ENCODE assay signal across 10 mouse cellular contexts in genomic region chrX:53676943-53677342, GRCm38 (mm10). TPM values are rescaled to one million over a fixed set of nuclear protein-coding genes. Genes with fewer than 3 reads are reported as not detected.
A peak's percentile ranks its signal among the peaks of the same experiment; 100 is the strongest.
DNase-seq lines count a peak whose midpoint lies in the region; ATAC-seq and TF ChIP-seq lines count a peak whose summit lies in the region.
"Not testable (repeated sequence)": the region's sequence is repeated elsewhere in the genome, so short reads cannot be mapped to it uniquely, and the experiment has no call there.
"Had no signal": no experiment of that assay in that cellular context is flagged by ENCODE, and none has a peak within 500 bp of the region (broad histone marks: within the 10 kb centered on the region; RNA-seq: fewer than 3 reads in every experiment).

No protein-coding gene starts in this region.

- ATAC-seq in forebrain, postnatal 0 days = peak; percentile 51; the same call in 1 of the 2 replicates
- peak; percentile 73 for ATAC-seq in midbrain, embryonic 16.5 days

- TF ChIP-seq POLR2A in liver, adult 2 months (IDR thresholded peaks at IDR 0.05; ENCODE audit: extremely low read depth, insufficient read depth, low read length) = not testable (repeated sequence)

- 7% methylated on average over 1 of the region's 2 CpGs for WGBS in forebrain, postnatal 0 days
- WGBS in liver, adult 2 months = 29% methylated on average over 2 of the region's 2 CpGs
- WGBS in midbrain, embryonic 16.5 days = 32% methylated on average over 2 of the region's 2 CpGs

- peak; percentile 4 for DNase-seq in A20 (ENCODE audit: low read depth, low spot score)
- peak; percentile 52 for DNase-seq in cerebellum, adult 11 months
- not testable (repeated sequence) for DNase-seq in forebrain, postnatal 0 days; liver, adult 2 months (ENCODE audit: extremely low read depth, low read depth, low spot score)
- peak; percentile 51 to 76 for DNase-seq in heart, postnatal 10 days
- peak; percentile 54 to 86 for DNase-seq in kidney, postnatal 36 days
- peak; percentile 13 to 30 for DNase-seq in spleen, postnatal 14 days (ENCODE audit: low spot score in 2 of 2)

- H3K27me3 ChIP-seq in forebrain, postnatal 0 days (ENCODE audit: insufficient read depth, low read length); liver, adult 2 months (ENCODE audit: control insufficient read depth, insufficient read depth, low read length); midbrain, embryonic 16.5 days (ENCODE audit: control insufficient read depth, insufficient read depth, low read depth, low read length): not testable (repeated sequence)

- H3K36me3 ChIP-seq in forebrain, postnatal 0 days (ENCODE audit: insufficient read depth); liver, adult 2 months (ENCODE audit: control insufficient read depth, insufficient read depth, low read length); midbrain, embryonic 16.5 days (ENCODE audit: control insufficient read depth, insufficient read depth, low read length): not testable (repeated sequence)

- intact Hi-C loops in heart, postnatal 10 days (cut with DNase I) = not testable (repeated sequence)

- H3K27ac ChIP-seq in forebrain, postnatal 0 days (ENCODE audit: low read depth, low read length); liver, adult 2 months (replicated peaks; ENCODE audit: insufficient read depth, low read depth, low read length); midbrain, embryonic 16.5 days (ENCODE audit: low read length): not testable (repeated sequence)

- H3K79me2 ChIP-seq in liver, adult 2 months (ENCODE audit: control insufficient read depth, insufficient read depth, low read length) = not testable (repeated sequence)

- not testable (repeated sequence) for H3K4me1 ChIP-seq in forebrain, postnatal 0 days (ENCODE audit: insufficient read depth); liver, adult 2 months (ENCODE audit: control insufficient read depth, insufficient read depth, low read length); midbrain, embryonic 16.5 days (ENCODE audit: control insufficient read depth, insufficient read depth, low read length)

- H3K9me3 ChIP-seq in forebrain, postnatal 0 days (ENCODE audit: low read length); midbrain, embryonic 16.5 days (replicated peaks; ENCODE audit: control insufficient read depth, low read length, poor library complexity, severe bottlenecking): not testable (repeated sequence)

- TF ChIP-seq CTCF in forebrain, postnatal 0 days (IDR thresholded peaks at IDR 0.05; ENCODE audit: low read depth) = peak; percentile 57
- 0 out of 2 replicates have a peak, but pooled peaks have one; percentile 2 for TF ChIP-seq CTCF in liver, adult 2 months (IDR thresholded peaks at IDR 0.05; ENCODE audit: low read depth, low read length)

- not testable (repeated sequence) for H3K4me2 ChIP-seq in forebrain, postnatal 0 days (ENCODE audit: low read depth); midbrain, embryonic 16.5 days (ENCODE audit: low read length)

- H3K4me3 ChIP-seq in forebrain, postnatal 0 days (ENCODE audit: low read depth, low read length); liver, adult 2 months (ENCODE audit: insufficient read depth, low read depth, low read length); midbrain, embryonic 16.5 days (ENCODE audit: low read depth, low read length): not testable (repeated sequence)

- not testable (repeated sequence) for H3K9ac ChIP-seq in forebrain, postnatal 0 days; liver, adult 2 months (ENCODE audit: low read depth, low read length); midbrain, embryonic 16.5 days (ENCODE audit: low read depth, low read length)

RNA-seq across cellular contexts. Expression of gene Rtl8b, which starts 6.7 kb away (rescaled TPM):
- 219 and 235 TPM in 2 replicates for total RNA-seq in forebrain, postnatal 0 days (2014; rRNA removed)
- polyA plus RNA-seq in forebrain, postnatal 0 days (2015; fragmentation: Nextera tagmentation; extraction: Ambion mirVana) = 204 and 212 TPM in 2 replicates
- 100 to 1,000 TPM; 154 to 155 TPM for total RNA-seq in heart, postnatal 10 days (2021)
- total RNA-seq in liver, adult 2 months (2014; rRNA removed) = 3.8 and 6.7 TPM in 2 replicates
- polyA plus RNA-seq in liver, adult 2 months (2012; rRNA removed) = 23.2 and 27.2 TPM in 2 replicates
- 179 and 185 TPM in 2 replicates for polyA plus RNA-seq in midbrain, embryonic 16.5 days (2015; fragmentation: Nextera tagmentation; extraction: Ambion mirVana)

RNA-seq across cellular contexts. Expression of gene Rtl8a, which starts 33.5 kb away (rescaled TPM):
- total RNA-seq in forebrain, postnatal 0 days (2014; rRNA removed) = 124 and 168 TPM in 2 replicates
- 238 and 241 TPM in 2 replicates for polyA plus RNA-seq in forebrain, postnatal 0 days (2015; fragmentation: Nextera tagmentation; extraction: Ambion mirVana)
- 100 to 1,000 TPM; 223 to 237 TPM for total RNA-seq in heart, postnatal 10 days (2021)
- total RNA-seq in liver, adult 2 months (2014; rRNA removed) = 3.1 and 3.2 TPM in 2 replicates
- polyA plus RNA-seq in liver, adult 2 months (2012; rRNA removed) = 36.8 and 39.2 TPM in 2 replicates
- 218 and 231 TPM in 2 replicates for polyA plus RNA-seq in midbrain, embryonic 16.5 days (2015; fragmentation: Nextera tagmentation; extraction: Ambion mirVana)

RNA-seq across cellular contexts. Expression of gene 4930502E18Rik, which starts 47.7 kb away (rescaled TPM):
- 0.24 TPM in 1 of 2 replicates, not detected in the other for total RNA-seq in forebrain, postnatal 0 days (2014; rRNA removed)
- 0.19 and 0.31 TPM in 2 replicates for polyA plus RNA-seq in forebrain, postnatal 0 days (2015; fragmentation: Nextera tagmentation; extraction: Ambion mirVana)
- not detected for total RNA-seq in heart, postnatal 10 days (2021)
- total RNA-seq in liver, adult 2 months (2014; rRNA removed) = not detected in 2 replicates
- not detected in 2 replicates for polyA plus RNA-seq in liver, adult 2 months (2012; rRNA removed)
- polyA plus RNA-seq in midbrain, embryonic 16.5 days (2015; fragmentation: Nextera tagmentation; extraction: Ambion mirVana) = 0.19 and 0.29 TPM in 2 replicates
- total RNA-seq: neutrophil, adult 5-6 weeks had no signal
- polyA plus RNA-seq: gonadal fat pad, adult 2 months had no signal

Comparison
In these comparisons a context has a peak if more than half of its experiments do, and no peak if none do; other contexts are left out.
1. RNA of gene Rtl8b, which starts 6.7 kb away (total RNA-seq): 219 to 235 TPM in forebrain, postnatal 0 days and 154 to 155 TPM in heart, postnatal 10 days; 3.8 to 6.7 TPM in liver, adult 2 months; every median in the first group is over 10 times any median in the second.
2. RNA of gene Rtl8a, which starts 33.5 kb away (total RNA-seq): 223 to 237 TPM in heart, postnatal 10 days and 124 to 168 TPM in forebrain, postnatal 0 days; 3.1 to 3.2 TPM in liver, adult 2 months; every median in the first group is over 10 times any median in the second.